Mouse (Mus musculus) myocyte (in vitro differentiated cells): ENCODE results near the gene H2afy. TPM values are rescaled to one million over a fixed set of nuclear protein-coding genes. Genes with fewer than 3 reads are reported as not detected.

Experiments
- H3K27me3 ChIP-seq: one replicate; pipeline ENCODE4 v1.6.1; 2011; ENCODE audit not compliant: control insufficient read depth, insufficient read depth, insufficient read length
- H3K36me3 ChIP-seq: one replicate; pipeline ENCODE4 v1.6.1; 2011; ENCODE audit not compliant: control insufficient read depth, insufficient read depth
- H3K4me2 ChIP-seq: one replicate; pipeline ENCODE4 v1.6.1; 2011; ENCODE audit warnings: low read depth, control low read depth
- H3K4me3 ChIP-seq: one replicate; pipeline ENCODE4 v1.5.1; 2011; ENCODE audit warnings: mild to moderate bottlenecking, control low read depth, moderate library complexity
- H3K79me2 ChIP-seq: one replicate; pipeline ENCODE4 v1.6.1; 2011; ENCODE audit not compliant: control insufficient read depth, insufficient read depth
- H3ac ChIP-seq: one replicate; pipeline ENCODE4 v1.6.1; 2011; ENCODE audit not compliant: control insufficient read depth, insufficient read length
- CEBPB ChIP-seq: IDR thresholded peaks from 2 replicates; pipeline ENCODE4 v1.6.1; 2011; ENCODE audit warnings: mild to moderate bottlenecking, moderate library complexity; ENCODE audit not compliant: poor library complexity, insufficient read depth, severe bottlenecking
- E2F4 ChIP-seq: IDR thresholded peaks from one replicate; pipeline ENCODE4 v1.6.1; 2011; ENCODE audit warnings: mild to moderate bottlenecking, control low read depth, moderate library complexity; ENCODE audit not compliant: insufficient read depth
- MAX ChIP-seq: IDR thresholded peaks from one replicate; pipeline ENCODE4 v1.6.1; 2011; ENCODE audit warnings: low read depth, mild to moderate bottlenecking, control low read depth
- MYOD1 ChIP-seq, 3 experiments: IDR thresholded peaks; one replicate each; pipeline ENCODE4 v1.6.1; 2011; ENCODE audit warnings: control low read depth in 2 of 3, low read depth in 2 of 3, mild to moderate bottlenecking in 2 of 3, moderate library complexity in 1 of 3; ENCODE audit not compliant: insufficient read length in 2 of 3, control insufficient read depth in 1 of 3
- MYOG ChIP-seq, 3 experiments: IDR thresholded peaks; one replicate each; pipeline ENCODE4 v1.6.1; 2011; ENCODE audit warnings: control low read depth in 2 of 3, low read depth in 2 of 3, mild to moderate bottlenecking in 2 of 3; ENCODE audit not compliant: insufficient read length in 2 of 3, control insufficient read depth in 1 of 3, insufficient read depth in 1 of 3
- POLR2A ChIP-seq: IDR thresholded peaks from one replicate; pipeline ENCODE4 v1.6.1; 2011; ENCODE audit warnings: low read depth, mild to moderate bottlenecking, control low read depth, moderate library complexity; ENCODE audit not compliant: insufficient read length
- POLR2AphosphoS2 ChIP-seq: IDR thresholded peaks from one replicate; pipeline ENCODE4 v1.6.1; 2011; ENCODE audit warnings: low read depth, control low read depth; ENCODE audit not compliant: insufficient read length
- REST ChIP-seq: IDR thresholded peaks from one replicate; pipeline ENCODE4 v1.6.1; 2011; ENCODE audit warnings: mild to moderate bottlenecking, control low read depth, moderate library complexity; ENCODE audit not compliant: insufficient read depth, insufficient read length
- SRF ChIP-seq: IDR thresholded peaks from one replicate; pipeline ENCODE4 v1.6.1; 2011; ENCODE audit warnings: low read depth; ENCODE audit not compliant: control insufficient read depth, insufficient read length
- TCF12 ChIP-seq: IDR thresholded peaks from one replicate; pipeline ENCODE4 v1.6.1; 2011; ENCODE audit warnings: mild to moderate bottlenecking, control low read depth; ENCODE audit not compliant: poor library complexity, insufficient read depth, severe bottlenecking
- TCF3 ChIP-seq: IDR thresholded peaks from one replicate; pipeline ENCODE4 v1.6.1; 2011; ENCODE audit warnings: low read depth, control low read depth; ENCODE audit not compliant: insufficient read length
- USF1 ChIP-seq: IDR thresholded peaks from one replicate; pipeline ENCODE4 v1.6.1; 2011; ENCODE audit warnings: low read depth, mild to moderate bottlenecking, control low read depth, moderate library complexity
- polyA plus RNA-seq: library from polyadenylated mRNA; unstranded; fragments of >200 nt; fragmentation: generic; extraction: Trizol; gene quantifications from one replicate; pipeline ENCODE4 v1.2.1, GENCODE M21; 2012; ENCODE audit warnings: missing spikeins

H2afy gene
- polyA plus RNA-seq, 1 experiment: 62.8 TPM

GRCm38 (mm10) chr13:56095601-56096195 lies 40.5 kb downstream of the H2afy start:
- Histone ChIP-seq H3ac (no peak overlapping the region), H3K4me2 (no peak overlapping the region), H3K36me3 (no peaks in the 10 kb centered on the region), H3K4me3 (no peak overlapping the region), H3K79me2 (no peaks in the 10 kb centered on the region), H3K27me3 (no peaks in the 10 kb centered on the region)
- TF ChIP-seq MYOG (IDR thresholded peaks at IDR 0.05; ENCODE audit: control insufficient read depth in 1 of 3, insufficient read depth in 1 of 3, insufficient read length in 2 of 3, low read depth in 2 of 3) (peak in 2 of 3 experiments; percentile 26 to 64), CEBPB (no peak), REST (no peak), MYOD1 (IDR thresholded peaks at IDR 0.05; ENCODE audit: control insufficient read depth in 1 of 3, insufficient read length in 2 of 3, low read depth in 2 of 3) (peak in 2 of 3 experiments; percentile 9 to 68), MAX (no peak), TCF12 (peak; percentile 9), POLR2AphosphoS2 (no peak)

DNA sequence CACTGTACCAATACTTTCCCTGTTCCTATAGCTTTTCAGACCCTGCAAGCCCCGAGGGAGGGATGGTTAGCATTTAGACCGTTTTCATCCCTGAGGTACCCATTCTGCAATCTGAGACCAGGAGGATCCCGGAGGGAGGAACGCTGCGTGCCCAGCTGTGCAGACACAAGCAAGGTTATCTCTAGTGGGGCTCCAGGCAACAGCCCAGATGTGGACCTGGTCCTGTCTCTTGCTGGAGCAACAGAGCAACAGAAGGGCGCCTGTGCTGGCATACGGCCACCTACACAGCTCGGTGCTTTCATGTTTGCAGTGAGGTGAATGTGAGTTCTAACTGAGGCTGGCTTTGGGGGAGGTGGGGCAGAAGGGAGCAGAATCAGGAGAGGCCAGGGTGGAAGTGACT lies 41.6 kb downstream of the H2afy start:
- H3K27me3 ChIP-seq: no peaks in the 10 kb centered on the region
- no peaks in the 10 kb centered on the region for H3K79me2 ChIP-seq
- no peaks in the 10 kb centered on the region for H3K36me3 ChIP-seq
- no peak overlapping the region for H3ac ChIP-seq
- H3K4me3 ChIP-seq: no peak overlapping the region
- no peak overlapping the region for H3K4me2 ChIP-seq
- TF ChIP-seq REST (no peak), SRF (no peak), MYOD1 (IDR thresholded peaks at IDR 0.05; ENCODE audit: control insufficient read depth in 1 of 3, insufficient read length in 2 of 3, low read depth in 2 of 3) (no peak), TCF3 (no peak), POLR2A (no peak), MAX (no peak), CEBPB (no peak), MYOG (IDR thresholded peaks at IDR 0.05; ENCODE audit: control insufficient read depth in 1 of 3, insufficient read depth in 1 of 3, insufficient read length in 2 of 3, low read depth in 2 of 3) (no peak), USF1 (no peak), TCF12 (no peak), E2F4 (no peak), POLR2AphosphoS2 (no peak)

- TF ChIP-seq E2F4 (no peak), MYOG (IDR thresholded peaks at IDR 0.05; ENCODE audit: control insufficient read depth in 1 of 3, insufficient read depth in 1 of 3, insufficient read length in 2 of 3, low read depth in 2 of 3) (no peak), POLR2AphosphoS2 (no peak), USF1 (no peak), REST (no peak), TCF12 (no peak), SRF (no peak), TCF3 (no peak), CEBPB (no peak), POLR2A (no peak), MYOD1 (IDR thresholded peaks at IDR 0.05; ENCODE audit: control insufficient read depth in 1 of 3, insufficient read length in 2 of 3, low read depth in 2 of 3) (no peak), MAX (no peak)
- no peaks in the 10 kb centered on the region for H3K36me3 ChIP-seq
These were observed 42.5 kb downstream of the H2afy start for GRCm38 (mm10) chr13:56093680-56094079.

DNA sequence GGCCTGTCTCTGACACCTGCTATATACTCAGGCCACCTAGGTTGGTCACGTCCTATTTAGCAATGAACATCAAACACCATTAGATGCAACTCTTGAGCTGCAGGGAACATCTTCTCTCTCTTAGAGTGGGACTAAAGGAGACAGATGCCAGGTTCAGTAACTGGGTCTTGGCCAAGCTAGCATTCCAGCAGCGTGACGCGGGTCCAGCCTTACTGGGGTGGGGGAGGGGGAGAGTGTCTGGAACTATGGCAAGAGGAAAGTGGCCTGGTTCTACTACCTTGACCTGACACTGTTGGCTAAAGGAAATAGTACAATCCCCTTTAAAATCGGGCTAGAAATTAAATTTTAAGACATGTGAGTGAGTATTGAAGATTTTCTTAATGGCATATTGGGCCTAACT lies 43.6 kb downstream of the H2afy start:
- Histone ChIP-seq H3K4me3 (no peak overlapping the region), H3K79me2 (no peaks in the 10 kb centered on the region), H3K4me2 (no peak overlapping the region), H3K27me3 (no peaks in the 10 kb centered on the region), H3K36me3 (no peaks in the 10 kb centered on the region), H3ac (no peak overlapping the region)
- TF ChIP-seq SRF (no peak), E2F4 (no peak), POLR2A (no peak), MYOG (IDR thresholded peaks at IDR 0.05; ENCODE audit: control insufficient read depth in 1 of 3, insufficient read depth in 1 of 3, insufficient read length in 2 of 3, low read depth in 2 of 3) (no peak), MAX (no peak), USF1 (no peak), MYOD1 (IDR thresholded peaks at IDR 0.05; ENCODE audit: control insufficient read depth in 1 of 3, insufficient read length in 2 of 3, low read depth in 2 of 3) (no peak), TCF3 (no peak), TCF12 (no peak)

More at GRCm38 (mm10) chr13:56093680-56094079, 42.5 kb downstream of the H2afy start:
- Histone ChIP-seq H3K27me3 (no peaks in the 10 kb centered on the region), H3K4me3 (no peak overlapping the region), H3K79me2 (no peaks in the 10 kb centered on the region), H3K4me2 (no peak overlapping the region), H3ac (no peak overlapping the region)

GRCm38 (mm10) chr13:56090597-56090996 lies 45.6 kb downstream of the H2afy start:
- Histone ChIP-seq H3ac (no peak overlapping the region), H3K27me3 (no peaks in the 10 kb centered on the region), H3K4me3 (no peak overlapping the region), H3K36me3 (peaks cover 6% of the 10 kb centered on the region), H3K79me2 (no peaks in the 10 kb centered on the region), H3K4me2 (no peak overlapping the region)
- TF ChIP-seq MYOG (IDR thresholded peaks at IDR 0.05; ENCODE audit: control insufficient read depth in 1 of 3, insufficient read depth in 1 of 3, insufficient read length in 2 of 3, low read depth in 2 of 3): no peak
- no peak for TF ChIP-seq POLR2A
- no peak for TF ChIP-seq SRF
- TF ChIP-seq TCF3: no peak
- no peak for TF ChIP-seq USF1
